Mouse (Mus musculus): ENCODE results near the gene Slc22a12.

Slc22a12 gene

GRCm38 (mm10) chr19:6491538-6491937, 51.3 kb downstream of the Slc22a12 start:
- DNase-seq, result no peak

- DNase-seq, result peak; percentile 68 to 88
These were observed 53.8 kb downstream of the Slc22a12 start for GRCm38 (mm10) chr19:6489030-6489429.

Measured in kidney, adult 8-10 months (tissue).